Mouse (Mus musculus) spleen, adult 2 months (tissue): ENCODE results near the gene Atraid.

ENCODE experiments used
- CTCF ChIP-seq: fragments of 200-500 bp; IDR thresholded peaks from 2 replicates; pipeline ENCODE4 v1.5.1; 2011; ENCODE audit warnings: mild to moderate bottlenecking, inconsistent platforms; ENCODE audit not compliant: insufficient read depth, insufficient read length, insufficient replicate concordance; ENCODE audit errors: extremely low read depth
- POLR2A ChIP-seq: fragments of 200-500 bp; IDR thresholded peaks from 2 replicates; pipeline ENCODE4 v1.6.1; 2011; ENCODE audit warnings: low read depth, low read length, inconsistent platforms

GRCm38 (mm10) chr5:31000122-31000521, 48.0 kb upstream of the Atraid start:
- TF ChIP-seq POLR2A (no peak), CTCF (no peak)
